Mouse (Mus musculus) kidney, postnatal 0 days (tissue): ENCODE results near the gene Mapk13. TPM values are rescaled to one million over a fixed set of nuclear protein-coding genes. Genes with fewer than 3 reads are reported as not detected.

Experiments
- ATAC-seq: fragments of 200-750 bp; cut with Nextera tagmentation; replicated peaks from 2 replicates; pipeline ENCODE4 v1.8.0; 2017; ENCODE audit warnings: low read depth, moderate number of reproducible peaks, moderate TSS enrichment, moderate library complexity; ENCODE audit not compliant: low FRiP score
- DNase-seq: peaks from one replicate; pipeline ENCODE4 v3.0.0-alpha.2; 2016; ENCODE audit warnings: low spot score
- H3K27ac ChIP-seq: fragments of 300-500 bp; sonication (generic); 2 replicates; pipeline ENCODE4 v1.5.1; 2014; ENCODE audit warnings: mild to moderate bottlenecking
- H3K27me3 ChIP-seq: fragments of 300-500 bp; sonication (generic); 2 replicates; pipeline ENCODE4 v1.6.1; 2014; ENCODE audit warnings: low read length, mixed read lengths; ENCODE audit not compliant: insufficient read depth
- H3K36me3 ChIP-seq: fragments of 300-500 bp; sonication (generic); 2 replicates; pipeline ENCODE4 v1.6.1; 2014; ENCODE audit warnings: low read length, mixed read lengths; ENCODE audit not compliant: insufficient read depth
- H3K4me1 ChIP-seq: fragments of 300-500 bp; sonication (generic); replicated peaks from 2 replicates; pipeline ENCODE4 v1.6.1; 2014; ENCODE audit warnings: antibody characterized with exemption, low read length, mixed read lengths; ENCODE audit not compliant: insufficient read depth
- H3K4me2 ChIP-seq: fragments of 300-500 bp; sonication (generic); 2 replicates; pipeline ENCODE4 v1.6.1; 2014; ENCODE audit warnings: mild to moderate bottlenecking, low read length, moderate library complexity, mixed read lengths
- H3K4me3 ChIP-seq: fragments of 300-500 bp; sonication (generic); replicated peaks from 2 replicates; pipeline ENCODE4 v1.5.1; 2014; ENCODE audit warnings: low read depth, low read length
- H3K9ac ChIP-seq: fragments of 300-500 bp; sonication (generic); 2 replicates; pipeline ENCODE4 v1.6.1; 2014; ENCODE audit warnings: low read depth, low read length
- H3K9me3 ChIP-seq: fragments of 300-500 bp; sonication (generic); replicated peaks from 2 replicates; pipeline ENCODE4 v1.6.1; 2016; ENCODE audit warnings: low read length, inconsistent platforms, mixed read lengths
- CTCF ChIP-seq: IDR thresholded peaks from 2 replicates; pipeline ENCODE4 v1.5.1; 2016; ENCODE audit warnings: antibody characterized with exemption, low read depth, mild to moderate bottlenecking, moderate library complexity
- WGBS: fragments of 180-500 bp; shearing (Covaris S2); extraction: QIAGEN DNeasy Blood & Tissue Kit; methylation state at CpG from one replicate; pipeline ENCODE4 v1.1.7; 2014; 5-methylcytosine and 5-hydroxymethylcytosine counted together
- polyA plus RNA-seq: library from polyadenylated mRNA; unstranded; fragments of >200 nt; fragmentation: Nextera tagmentation; extraction: Ambion mirVana; gene quantifications from 2 replicates; pipeline ENCODE4 v1.2.1, GENCODE M21; 2015

Gene Mapk13
- polyA plus RNA-seq, 1 experiment from 2014 or later = 43.5 TPM

- WGBS = 59% methylated on average over 6 of the region's 6 CpGs
- no peak for TF ChIP-seq CTCF
- H3K4me3 ChIP-seq = no peak overlapping the region
- H3K4me2 ChIP-seq = no peak overlapping the region
- no peak overlapping the region for H3K27ac ChIP-seq
- H3K4me1 ChIP-seq = no peaks in the 10 kb centered on the region
- peaks cover 64% of the 10 kb centered on the region for H3K36me3 ChIP-seq
- no peaks in the 10 kb centered on the region for H3K27me3 ChIP-seq
- DNase-seq = no peak
- no peak for ATAC-seq
- no peak overlapping the region for H3K9ac ChIP-seq
- H3K9me3 ChIP-seq = no peaks in the 10 kb centered on the region
Measured at GRCm38 (mm10) chr17:28824896-28825295, 55.8 kb downstream of the Mapk13 start.

GRCm38 (mm10) chr17:28825359-28826041, 56.4 kb downstream of the Mapk13 start:
- Histone ChIP-seq H3K27me3 (no peaks in the 10 kb centered on the region), H3K4me1 (no peaks in the 10 kb centered on the region), H3K4me2 (no peak overlapping the region), H3K4me3 (no peak overlapping the region), H3K9me3 (no peaks in the 10 kb centered on the region), H3K36me3 (peaks cover 64% of the 10 kb centered on the region), H3K27ac (no peak overlapping the region), H3K9ac (no peak overlapping the region)
- WGBS = 85% methylated on average over 6 of the region's 6 CpGs
- DNase-seq (no peak), ATAC-seq (no peak)
- TF ChIP-seq CTCF = no peak

GRCm38 (mm10) chr17:28827665-28828231, 58.7 kb downstream of the Mapk13 start:
- no peaks in the 10 kb centered on the region for H3K27me3 ChIP-seq
- H3K9me3 ChIP-seq = no peaks in the 10 kb centered on the region
- no peak overlapping the region for H3K4me2 ChIP-seq
- 88% methylated on average over 8 of the region's 8 CpGs for WGBS
- no peak overlapping the region for H3K27ac ChIP-seq
- no peak overlapping the region for H3K9ac ChIP-seq
- peaks cover 54% of the 10 kb centered on the region for H3K36me3 ChIP-seq
- no peak overlapping the region for H3K4me3 ChIP-seq
- no peak for TF ChIP-seq CTCF
- no peaks in the 10 kb centered on the region for H3K4me1 ChIP-seq
- ATAC-seq = no peak
- DNase-seq = no peak

- Histone ChIP-seq H3K4me1 (no peaks in the 10 kb centered on the region), H3K4me3 (no peak overlapping the region), H3K27me3 (no peaks in the 10 kb centered on the region), H3K27ac (no peak overlapping the region), H3K36me3 (peaks cover 44% of the 10 kb centered on the region), H3K4me2 (no peak overlapping the region), H3K9me3 (no peaks in the 10 kb centered on the region), H3K9ac (no peak overlapping the region)
- WGBS = 58% methylated on average over 14 of the region's 14 CpGs
- DNase-seq (peak; percentile 52), ATAC-seq (no peak)
- TF ChIP-seq CTCF = no peak
Measured at GRCm38 (mm10) chr17:28829120-28829519, 60.0 kb downstream of the Mapk13 start.

Other genes starting within 250 kb of the Mapk13 start
- not detected in 2 replicates for gene Armc12, start 238.5 kb upstream of the Mapk13 start, polyA plus RNA-seq
- not detected in 2 replicates for gene Clpsl2, start 219.9 kb upstream of the Mapk13 start, polyA plus RNA-seq
- not detected in 2 replicates for gene Clps, start 208.5 kb upstream of the Mapk13 start, polyA plus RNA-seq
- 0.17 TPM in 1 of 2 replicates, not detected in the other for gene Lhfpl5, start 193.7 kb upstream of the Mapk13 start, polyA plus RNA-seq
- 79.2 and 85.8 TPM in 2 replicates for gene Srpk1, start 146.6 kb upstream of the Mapk13 start, polyA plus RNA-seq
- gene Slc26a8, start 79.1 kb upstream of the Mapk13 start, polyA plus RNA-seq = 0.56 and 0.76 TPM in 2 replicates
- gene Mapk14, start 78.0 kb upstream of the Mapk13 start, polyA plus RNA-seq = 33.8 and 34.0 TPM in 2 replicates
- 0.66 and 0.71 TPM in 2 replicates for gene AC170998.1, start 43.2 kb upstream of the Mapk13 start, polyA plus RNA-seq
- 7.1 and 8.3 TPM in 2 replicates for gene Brpf3, start 31.8 kb downstream of the Mapk13 start, polyA plus RNA-seq
- not detected in 2 replicates for gene Pnpla1, start 89.1 kb downstream of the Mapk13 start, polyA plus RNA-seq
- 0.24 and 0.41 TPM in 2 replicates for gene 4930539E08Rik, start 146.0 kb downstream of the Mapk13 start, polyA plus RNA-seq
- gene Pxt1, start 174.5 kb downstream of the Mapk13 start, polyA plus RNA-seq = not detected in 2 replicates
- 54.5 and 58.8 TPM in 2 replicates for gene Kctd20, start 182.7 kb downstream of the Mapk13 start, polyA plus RNA-seq
- 58.8 and 66.9 TPM in 2 replicates for gene Stk38, start 238.7 kb downstream of the Mapk13 start, polyA plus RNA-seq